Mouse (Mus musculus) MEL (cell line): Measurements from ENCODE around the gene Cep55. TPM values are rescaled to one million over a fixed set of nuclear protein-coding genes. Genes with fewer than 3 reads are reported as not detected.
A peak's percentile ranks its signal among the peaks of the same experiment; 100 is the strongest.

Source experiments
- DNase-seq: peaks from one replicate; pipeline ENCODE4 v3.0.0; 2011; ENCODE audit warnings: low read depth, low spot score
- H3K27ac ChIP-seq: 2 replicates; pipeline ENCODE4 v1.5.1; 2012; ENCODE audit warnings: low read depth, mild to moderate bottlenecking, control low read depth, low read length, moderate library complexity; ENCODE audit not compliant: control insufficient read depth
- H3K27me3 ChIP-seq, 2 experiments: fragments of 150-350 bp in 1 of 2; sonication (generic) in 1 of 2; 2 replicates each; pipeline ENCODE4 v1.6.1; 2012; ENCODE audit warnings: low read length in 2 of 2, mild to moderate bottlenecking in 2 of 2, improper control_type of control experiment in 1 of 2, moderate library complexity in 1 of 2; ENCODE audit not compliant: insufficient read depth in 2 of 2, control insufficient read depth in 1 of 2
- H3K36me3 ChIP-seq, 2 experiments: 2 replicates each; pipeline ENCODE4 v1.6.1; 2012 to 2014; ENCODE audit warnings: low read length in 2 of 2, improper control_type of control experiment in 1 of 2, inconsistent platforms in 1 of 2, mild to moderate bottlenecking in 1 of 2; ENCODE audit not compliant: insufficient read depth in 2 of 2, control insufficient read depth in 1 of 2
- H3K4me1 ChIP-seq, 2 experiments: fragments of 150-350 bp in 1 of 2; sonication (generic) in 1 of 2; 2 replicates each; pipeline ENCODE4 v1.6.1; 2012; ENCODE audit warnings: low read length in 2 of 2, improper control_type of control experiment in 1 of 2, mild to moderate bottlenecking in 1 of 2; ENCODE audit not compliant: insufficient read depth in 2 of 2, control insufficient read depth in 1 of 2
- H3K4me3 ChIP-seq, 2 experiments: fragments of 150-350 bp in 1 of 2; sonication (generic) in 1 of 2; 2 replicates each; pipeline ENCODE4 v1.5.1; 2012; ENCODE audit warnings: low read depth in 2 of 2, low read length in 2 of 2, mild to moderate bottlenecking in 2 of 2, moderate library complexity in 2 of 2, control low read depth in 1 of 2, improper control_type of control experiment in 1 of 2; ENCODE audit not compliant: control insufficient read depth in 1 of 2, insufficient read depth in 1 of 2
- H3K79me2 ChIP-seq: 2 replicates; pipeline ENCODE4 v1.6.1; 2012; ENCODE audit warnings: mild to moderate bottlenecking, low read length, moderate library complexity; ENCODE audit not compliant: control insufficient read depth, poor library complexity, insufficient read depth
- H3K9ac ChIP-seq: 2 replicates; pipeline ENCODE4 v1.6.1; 2012; ENCODE audit warnings: low read depth, mild to moderate bottlenecking, control low read depth, low read length, moderate library complexity; ENCODE audit not compliant: control insufficient read depth, poor library complexity, severe bottlenecking
- H3K9me3 ChIP-seq: fragments of 150-350 bp; sonication (generic); replicated peaks from 2 replicates; pipeline ENCODE4 v1.6.1; 2012; ENCODE audit warnings: mild to moderate bottlenecking, low read length, improper control_type of control experiment, moderate library complexity; ENCODE audit not compliant: insufficient read depth
- BHLHE40 ChIP-seq: IDR thresholded peaks from 2 replicates; pipeline ENCODE4 v1.6.1; 2012; ENCODE audit warnings: low read depth, mild to moderate bottlenecking, inconsistent platforms, low read length, improper control_type of control experiment, borderline replicate concordance
- E2F4 ChIP-seq: IDR thresholded peaks from 2 replicates; pipeline ENCODE4 v1.6.1; 2011; ENCODE audit warnings: low read depth, low read length, improper control_type of control experiment, borderline replicate concordance
- GABPA ChIP-seq: IDR thresholded peaks from 2 replicates; pipeline ENCODE4 v1.6.1; 2012; ENCODE audit warnings: low read depth, mild to moderate bottlenecking, inconsistent platforms, low read length, improper control_type of control experiment, moderate library complexity
- GATA1 ChIP-seq: IDR thresholded peaks from 2 replicates; pipeline ENCODE4 v1.6.1; 2011; ENCODE audit warnings: low read depth, low read length, improper control_type of control experiment
- HCFC1 ChIP-seq: IDR thresholded peaks from 2 replicates; pipeline ENCODE4 v1.6.1; 2012; ENCODE audit warnings: low read depth, mild to moderate bottlenecking, inconsistent platforms, low read length, improper control_type of control experiment, moderate library complexity
- JUND ChIP-seq: IDR thresholded peaks from 2 replicates; pipeline ENCODE4 v1.6.1; 2011; ENCODE audit warnings: low read depth, mild to moderate bottlenecking, improper control_type of control experiment, low read length
- KAT2A ChIP-seq: conservative IDR thresholded peaks from 2 replicates; pipeline ENCODE4 v1.6.1; 2012; ENCODE audit warnings: low read depth, low read length, improper control_type of control experiment, inconsistent platforms
- MAFK ChIP-seq: IDR thresholded peaks from 2 replicates; pipeline ENCODE4 v1.6.1; 2011; ENCODE audit warnings: low read depth, mild to moderate bottlenecking, low read length, improper control_type of control experiment, borderline replicate concordance
- MAX ChIP-seq: IDR thresholded peaks from 2 replicates; pipeline ENCODE4 v1.6.1; 2011; ENCODE audit warnings: low read length, improper control_type of control experiment
- MYB ChIP-seq: IDR thresholded peaks from 2 replicates; pipeline ENCODE4 v1.6.1; 2011; ENCODE audit warnings: mild to moderate bottlenecking, low read depth, low read length, improper control_type of control experiment
- MYC ChIP-seq: IDR thresholded peaks from 2 replicates; pipeline ENCODE4 v1.6.1; 2011; ENCODE audit warnings: low read depth, mild to moderate bottlenecking, low read length, improper control_type of control experiment, moderate library complexity
- NRF1 ChIP-seq: IDR thresholded peaks from 2 replicates; pipeline ENCODE4 v1.6.1; 2014; ENCODE audit warnings: low read depth, mild to moderate bottlenecking, inconsistent platforms, low read length, improper control_type of control experiment, moderate library complexity; ENCODE audit not compliant: poor library complexity, insufficient read depth, severe bottlenecking
- POLR2AphosphoS2 ChIP-seq: IDR thresholded peaks from 2 replicates; pipeline ENCODE4 v1.6.1; 2011; ENCODE audit warnings: low read length, improper control_type of control experiment
- RAD21 ChIP-seq: IDR thresholded peaks from 2 replicates; pipeline ENCODE4 v1.6.1; 2011; ENCODE audit warnings: mild to moderate bottlenecking, low read depth, low read length, improper control_type of control experiment
- SIN3A ChIP-seq: IDR thresholded peaks from 2 replicates; pipeline ENCODE4 v1.6.1; 2012; ENCODE audit warnings: low read length, improper control_type of control experiment, inconsistent platforms
- TBP ChIP-seq: IDR thresholded peaks from 2 replicates; pipeline ENCODE4 v1.8.0; 2011; ENCODE audit warnings: low read depth, low read length, improper control_type of control experiment
- TCF12 ChIP-seq: IDR thresholded peaks from 2 replicates; pipeline ENCODE4 v1.6.1; 2014; ENCODE audit warnings: low read depth, mild to moderate bottlenecking, inconsistent platforms, low read length, improper control_type of control experiment, moderate library complexity
- UBTF ChIP-seq: IDR thresholded peaks from 2 replicates; pipeline ENCODE4 v1.6.1; 2012; ENCODE audit warnings: low read depth, mild to moderate bottlenecking, inconsistent platforms, low read length, improper control_type of control experiment, moderate library complexity, borderline replicate concordance; ENCODE audit not compliant: insufficient read depth
- USF2 ChIP-seq, 2 experiments: IDR thresholded peaks; 2 replicates each; pipeline ENCODE4 v1.6.1; 2011 to 2012; ENCODE audit warnings: improper control_type of control experiment in 2 of 2, low read length in 2 of 2, borderline replicate concordance in 1 of 2, inconsistent platforms in 1 of 2, low read depth in 1 of 2, mild to moderate bottlenecking in 1 of 2; ENCODE audit not compliant: insufficient read depth in 1 of 2
- ZC3H11A ChIP-seq: IDR thresholded peaks from 2 replicates; pipeline ENCODE4 v1.6.1; 2012; ENCODE audit warnings: low read depth, mild to moderate bottlenecking, inconsistent platforms, low read length, improper control_type of control experiment
- ZKSCAN1 ChIP-seq: IDR thresholded peaks from 2 replicates; pipeline ENCODE4 v1.6.1; 2012; ENCODE audit warnings: low read depth, mild to moderate bottlenecking, inconsistent platforms, low read length, improper control_type of control experiment, moderate library complexity
- ZMIZ1 ChIP-seq: IDR thresholded peaks from 2 replicates; pipeline ENCODE4 v1.6.1; 2012; ENCODE audit warnings: low read depth, mild to moderate bottlenecking, inconsistent platforms, low read length, improper control_type of control experiment, moderate library complexity
- ZNF384 ChIP-seq: IDR thresholded peaks from 2 replicates; pipeline ENCODE4 v1.6.1; 2012; ENCODE audit warnings: low read depth, mild to moderate bottlenecking, inconsistent platforms, low read length, improper control_type of control experiment
- polyA plus RNA-seq, 2 experiments: library from polyadenylated mRNA; stranded (reverse) in 1 of 2; unstranded in 1 of 2; fragments of >175 nt in 1 of 2; fragments of >200 nt in 1 of 2; gene quantifications; 2 replicates each; pipeline versions ENCODE4 v1.2.1 to v1.2.4; 2012; ENCODE audit warnings: low replicate concordance in 2 of 2, low read depth in 1 of 2; ENCODE audit not compliant: insufficient read length in 2 of 2, insufficient read depth in 1 of 2, missing spikeins in 1 of 2
- total RNA-seq: library from RNA; depleted of rRNA; stranded (reverse); fragments of 300-350 nt; gene quantifications from 2 replicates; pipeline ENCODE4 v1.2.3, GENCODE M21; 2012

Cep55 gene
- total and polyA plus RNA-seq, 3 experiments: 11.1 to 17.1 TPM; not detected in 1

DNA sequence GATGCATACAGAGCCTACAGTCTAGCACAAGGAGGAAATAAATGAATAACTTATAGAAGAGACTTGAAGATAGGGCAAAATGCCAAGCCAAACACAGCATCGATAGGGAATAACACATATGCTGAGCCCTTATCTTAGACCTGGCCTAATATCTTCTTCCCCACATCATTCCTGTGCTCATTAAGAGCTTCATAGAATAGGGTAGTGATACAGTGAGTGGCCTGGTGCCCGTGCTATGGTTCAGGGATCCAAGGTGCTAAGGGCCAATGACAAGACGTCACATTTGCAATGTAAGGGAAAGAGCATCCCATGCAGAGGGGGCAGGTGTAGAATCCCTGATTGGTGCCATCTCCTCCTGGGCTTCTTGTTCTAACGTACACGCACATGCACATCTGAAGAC, 40.4 kb upstream of the Cep55 start:
- Histone ChIP-seq H3K9ac (no peak overlapping the region), H3K4me3 (no peak overlapping the region), H3K27me3 (no peaks in the 10 kb centered on the region)
- DNase-seq: no peak
- TF ChIP-seq NRF1: no peak
- no peak for TF ChIP-seq RAD21
- TF ChIP-seq MYB: no peak
- TF ChIP-seq MAFK: no peak
- no peak for TF ChIP-seq ZKSCAN1
- no peak for TF ChIP-seq SIN3A
- no peak for TF ChIP-seq KAT2A
- TF ChIP-seq GABPA: no peak
- TF ChIP-seq ZMIZ1: no peak
- no peak for TF ChIP-seq JUND
- TF ChIP-seq BHLHE40: no peak
- no peak for TF ChIP-seq USF2 (IDR thresholded peaks at IDR 0.05; ENCODE audit: borderline replicate concordance in 1 of 2, insufficient read depth in 1 of 2, low read depth in 1 of 2, low read length in 2 of 2)
- TF ChIP-seq GATA1: no peak
- no peak for TF ChIP-seq TCF12
- no peak for TF ChIP-seq MAX
- no peak for TF ChIP-seq POLR2AphosphoS2
- TF ChIP-seq, all 39 proteins: peak for 0
- no peaks in the 10 kb centered on the region for H3K4me1 ChIP-seq
- no peaks in the 10 kb centered on the region for H3K36me3 ChIP-seq
- H3K79me2 ChIP-seq: no peaks in the 10 kb centered on the region
- H3K27ac ChIP-seq: no peak overlapping the region
- no peaks in the 10 kb centered on the region for H3K9me3 ChIP-seq

DNA sequence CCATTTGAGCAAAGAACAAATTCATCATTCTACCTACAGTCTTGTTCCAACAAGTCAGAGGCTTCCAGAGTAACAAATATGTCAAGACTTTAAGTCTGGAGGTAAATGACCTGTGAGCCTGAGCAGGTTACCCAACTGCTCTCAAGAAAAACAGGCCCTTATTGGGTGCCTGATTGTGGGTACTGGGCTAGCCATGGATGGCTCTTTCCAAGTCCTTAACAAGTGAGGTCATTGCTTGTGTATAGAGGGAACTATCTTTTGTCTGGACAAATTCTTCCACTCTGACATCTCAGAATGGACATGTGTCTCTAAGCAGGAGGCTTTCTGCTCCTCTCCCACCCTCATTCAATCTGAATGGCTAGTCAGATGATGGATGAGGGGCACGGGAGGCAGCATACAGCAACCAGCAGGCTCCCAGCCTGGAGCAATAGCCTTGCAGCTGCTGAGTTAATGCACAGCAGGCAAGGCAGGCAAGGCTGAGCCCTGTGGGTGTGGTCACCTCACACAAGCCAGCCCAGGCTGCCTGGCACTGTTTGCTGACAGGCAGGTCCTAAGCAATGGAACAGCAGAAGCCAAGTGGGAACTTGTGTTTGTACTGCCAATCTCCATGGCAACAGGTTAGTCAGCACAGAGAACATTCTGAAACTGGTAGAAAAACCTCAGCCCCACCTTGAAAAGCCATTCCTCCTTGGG, 39.5 kb upstream of the Cep55 start:
- TF ChIP-seq NRF1 (no peak), TBP (no peak), HCFC1 (no peak), MAFK (no peak), SIN3A (no peak), MYB (no peak), BHLHE40 (no peak), E2F4 (no peak), UBTF (no peak), ZC3H11A (no peak), ZNF384 (no peak), JUND (no peak), MYC (no peak)
- H3K36me3 ChIP-seq: no peaks in the 10 kb centered on the region
- peak; percentile 21 for DNase-seq

More for the DNA sequence above, 39.5 kb upstream of the Cep55 start:
- no peak overlapping the region for H3K27ac ChIP-seq
- no peaks in the 10 kb centered on the region for H3K4me1 ChIP-seq
- no peak overlapping the region for H3K4me3 ChIP-seq
- H3K27me3 ChIP-seq: no peaks in the 10 kb centered on the region
- no peak overlapping the region for H3K9ac ChIP-seq
- no peaks in the 10 kb centered on the region for H3K79me2 ChIP-seq
- no peaks in the 10 kb centered on the region for H3K9me3 ChIP-seq
